Mouse (Mus musculus) central nervous system, embryonic 11.5 days (tissue): ENCODE measurements around the gene Olfr837. TPM values are rescaled to one million over a fixed set of nuclear protein-coding genes. Genes with fewer than 3 reads are reported as not detected.

Experiments used
- polyA plus RNA-seq: library from polyadenylated mRNA; depleted of rRNA; stranded (reverse); fragments of >200 nt; gene quantifications from 2 replicates; pipeline ENCODE4 v1.2.3, GENCODE M21; 2012; rRNA removed

Olfr837 gene
- polyA plus RNA-seq: not detected in 2 replicates

GRCm38 (mm10) chr9:19136017-19136416 lies at the start of gene Olfr837:
Gene Olfr837 (plus strand): TSS chr9:19136317.

GRCm38 (mm10) chr9:19120082-19120481 lies 16.0 kb upstream of the Olfr837 start, which contains the start of gene Olfr836:
Gene Olfr836 (plus strand): TSS chr9:19120382.

DNA sequence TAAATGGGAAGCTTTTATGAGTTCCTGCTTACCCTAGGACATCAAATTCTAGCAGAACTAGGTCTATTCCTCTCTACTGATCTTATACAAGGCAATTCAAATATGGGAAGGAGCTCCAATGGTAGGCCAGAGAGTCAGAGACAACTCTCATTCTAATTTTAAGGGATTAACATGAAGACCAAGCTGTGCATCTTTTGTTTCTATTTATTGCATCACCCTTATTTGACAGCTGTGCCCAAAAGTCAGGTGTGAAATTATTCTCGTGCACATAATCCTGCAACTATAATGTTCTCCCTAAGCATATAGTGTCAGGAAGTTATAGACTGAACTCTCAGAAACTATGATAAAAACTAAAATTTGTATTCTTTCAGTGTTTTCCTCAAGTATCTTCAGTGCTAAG lies 41.1 kb downstream of the Olfr837 start, which contains the start of gene Olfr839-ps1:
TSS of gene Olfr839-ps1 (minus strand) at position 101 of the 400 bp plus-strand sequence.

Other genes starting within 250 kb of the Olfr837 start
- gene Olfr832, start 199.2 kb upstream of the Olfr837 start, polyA plus RNA-seq: not detected in 2 replicates
- gene Olfr834, start 148.3 kb upstream of the Olfr837 start, polyA plus RNA-seq: not detected in 2 replicates
- gene Olfr835, start 103.6 kb upstream of the Olfr837 start, polyA plus RNA-seq: not detected in 2 replicates
- not detected in 2 replicates for gene Olfr836, start 15.9 kb upstream of the Olfr837 start, polyA plus RNA-seq
- not detected in 2 replicates for gene Olfr839-ps1, start 41.0 kb downstream of the Olfr837 start, polyA plus RNA-seq
- not detected in 2 replicates for gene Olfr843, start 115.7 kb downstream of the Olfr837 start, polyA plus RNA-seq
- gene Olfr844, start 180.0 kb downstream of the Olfr837 start, polyA plus RNA-seq: not detected in 2 replicates
- gene Olfr845, start 200.1 kb downstream of the Olfr837 start, polyA plus RNA-seq: not detected in 2 replicates
- not detected in 2 replicates for gene Olfr846, start 227.7 kb downstream of the Olfr837 start, polyA plus RNA-seq
- gene Olfr847, start 242.4 kb downstream of the Olfr837 start, polyA plus RNA-seq: not detected in 2 replicates